Mouse (Mus musculus) small intestine, adult 2 months (tissue): ENCODE results near the gene G3bp1. TPM values are rescaled to one million over a fixed set of nuclear protein-coding genes. Genes with fewer than 3 reads are reported as not detected.
A peak's percentile ranks its signal among the peaks of the same experiment; 100 is the strongest.

Experiments used
- H3K27ac ChIP-seq: fragments of 200-500 bp; 2 replicates; pipeline ENCODE4 v1.5.1; 2012; ENCODE audit warnings: low read depth, low read length, control low read depth, inconsistent platforms; ENCODE audit not compliant: insufficient read depth
- H3K27me3 ChIP-seq: fragments of 200-500 bp; 2 replicates; pipeline ENCODE4 v1.6.1; 2012; ENCODE audit warnings: mild to moderate bottlenecking, moderate library complexity, low read length, inconsistent platforms; ENCODE audit not compliant: control insufficient read depth, insufficient read depth
- H3K36me3 ChIP-seq: fragments of 200-500 bp; 2 replicates; pipeline ENCODE4 v1.6.1; 2012; ENCODE audit warnings: mild to moderate bottlenecking, low read length, control low read depth, inconsistent platforms; ENCODE audit not compliant: control insufficient read depth, insufficient read depth
- H3K4me1 ChIP-seq: fragments of 200-500 bp; 2 replicates; pipeline ENCODE4 v1.6.1; 2012; ENCODE audit warnings: low read length, inconsistent platforms, mixed read lengths; ENCODE audit not compliant: control insufficient read depth, insufficient read depth, insufficient read length
- H3K4me3 ChIP-seq: fragments of 200-500 bp; 2 replicates; pipeline ENCODE4 v1.5.1; 2012; ENCODE audit warnings: low read depth, mild to moderate bottlenecking, control low read depth, inconsistent platforms, low read length, moderate library complexity
- CTCF ChIP-seq: fragments of 200-500 bp; IDR thresholded peaks from 2 replicates; pipeline ENCODE4 v1.5.1; 2012; ENCODE audit warnings: low read depth, mild to moderate bottlenecking, control low read depth, inconsistent platforms, low read length, moderate library complexity, mixed read lengths; ENCODE audit not compliant: insufficient replicate concordance, insufficient read length; ENCODE audit errors: extremely low read depth
- POLR2A ChIP-seq: fragments of 200-500 bp; IDR thresholded peaks from 2 replicates; pipeline ENCODE4 v1.6.1; 2012; ENCODE audit warnings: low read depth, mild to moderate bottlenecking, control low read depth, inconsistent platforms, low read length, moderate library complexity
- WGBS: fragments of 180-500 bp; shearing (Covaris S2); methylation state at CpG from one replicate; pipeline ENCODE4 v1.1.7; 2018; 5-methylcytosine and 5-hydroxymethylcytosine counted together
- polyA plus RNA-seq: library from polyadenylated mRNA; depleted of rRNA; stranded (reverse); fragments of >200 nt; gene quantifications from 2 replicates; pipeline ENCODE4 v1.2.3, GENCODE M21; 2012

G3bp1 gene
- polyA plus RNA-seq, 1 experiment: 10.4 TPM

DNA sequence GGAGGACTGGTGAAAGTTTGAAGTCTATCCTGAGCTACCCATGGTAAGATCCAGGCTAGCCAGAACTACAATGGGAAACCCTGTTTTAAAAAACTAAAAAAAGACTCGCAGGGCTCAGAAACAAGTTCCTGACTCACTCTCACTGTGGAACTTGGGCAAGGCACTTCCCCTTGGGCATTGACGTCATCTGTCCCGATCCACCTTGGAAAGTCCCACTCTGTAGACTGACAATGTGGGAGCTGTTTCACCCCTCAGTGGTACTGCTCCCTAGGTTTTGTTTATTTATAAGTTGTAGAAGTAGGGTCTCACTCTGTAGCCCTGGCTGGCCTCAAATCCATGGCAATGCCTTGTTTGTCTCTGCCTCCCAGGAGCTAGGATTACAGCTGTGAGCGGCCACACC lies 15.8 kb upstream of the G3bp1 start:
- Histone ChIP-seq H3K4me3 (no peak overlapping the region), H3K27me3 (no peaks in the 10 kb centered on the region), H3K36me3 (peaks cover 28% of the 10 kb centered on the region), H3K27ac (peak overlapping the region; percentile 31; the same call in 1 of the 2 replicates), H3K4me1 (peaks cover 6% of the 10 kb centered on the region)
- WGBS: 86% methylated on average over 4 of the region's 4 CpGs
- TF ChIP-seq CTCF (no peak), POLR2A (no peak)

DNA sequence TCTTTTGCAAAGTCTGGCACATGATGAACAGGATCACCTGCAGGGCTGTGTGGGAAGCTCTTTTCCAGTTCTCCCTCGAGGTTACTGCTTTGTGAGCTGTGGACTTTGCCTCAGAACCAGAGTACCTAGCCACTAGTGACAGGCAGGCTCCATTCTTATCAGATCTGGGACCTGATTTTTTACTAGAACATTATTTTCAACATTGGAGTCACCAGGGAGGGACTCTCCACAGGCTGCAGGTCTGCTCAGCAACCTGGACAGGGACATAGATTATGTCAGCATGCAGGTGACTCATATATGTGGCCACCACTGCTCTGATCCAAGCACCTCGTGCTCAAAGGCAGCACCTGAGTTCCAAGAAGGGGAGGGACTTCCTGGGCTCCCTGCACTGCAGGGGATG lies 14.3 kb upstream of the G3bp1 start:
- 18% methylated on average over 2 of the region's 2 CpGs for WGBS
- TF ChIP-seq POLR2A (no peak), CTCF (no peak)
- Histone ChIP-seq H3K36me3 (peaks cover 15% of the 10 kb centered on the region), H3K27me3 (no peaks in the 10 kb centered on the region), H3K4me3 (no peak overlapping the region), H3K27ac (no peak overlapping the region), H3K4me1 (peaks cover 6% of the 10 kb centered on the region)

DNA sequence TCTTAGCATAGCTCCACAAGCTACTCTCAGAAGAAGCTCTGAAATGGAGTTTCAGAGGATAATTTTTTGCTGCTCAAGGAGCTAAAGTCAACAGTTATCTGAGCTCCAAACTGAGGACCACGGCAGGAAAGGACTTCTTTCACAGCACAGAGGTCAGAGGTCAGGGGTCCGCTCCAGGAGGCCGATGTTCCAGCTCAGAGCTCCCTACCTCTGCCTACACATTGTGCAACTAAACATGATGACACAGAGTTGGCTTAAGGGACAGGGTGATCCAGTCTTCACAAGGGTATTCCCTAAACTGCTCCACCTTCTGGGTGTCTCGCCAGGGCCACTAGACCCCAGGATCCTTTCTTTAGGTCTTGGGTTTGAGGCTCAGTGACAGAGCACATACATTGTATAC lies 11.0 kb upstream of the G3bp1 start:
- no peak overlapping the region for H3K27ac ChIP-seq
- H3K36me3 ChIP-seq: peaks cover 3% of the 10 kb centered on the region; the same call in 1 of the 2 replicates
- WGBS: 65% methylated on average over 4 of the region's 4 CpGs
- no peaks in the 10 kb centered on the region for H3K27me3 ChIP-seq
- no peak overlapping the region for H3K4me3 ChIP-seq
- H3K4me1 ChIP-seq: peaks cover 11% of the 10 kb centered on the region
- TF ChIP-seq CTCF: no peak
- no peak for TF ChIP-seq POLR2A

DNA sequence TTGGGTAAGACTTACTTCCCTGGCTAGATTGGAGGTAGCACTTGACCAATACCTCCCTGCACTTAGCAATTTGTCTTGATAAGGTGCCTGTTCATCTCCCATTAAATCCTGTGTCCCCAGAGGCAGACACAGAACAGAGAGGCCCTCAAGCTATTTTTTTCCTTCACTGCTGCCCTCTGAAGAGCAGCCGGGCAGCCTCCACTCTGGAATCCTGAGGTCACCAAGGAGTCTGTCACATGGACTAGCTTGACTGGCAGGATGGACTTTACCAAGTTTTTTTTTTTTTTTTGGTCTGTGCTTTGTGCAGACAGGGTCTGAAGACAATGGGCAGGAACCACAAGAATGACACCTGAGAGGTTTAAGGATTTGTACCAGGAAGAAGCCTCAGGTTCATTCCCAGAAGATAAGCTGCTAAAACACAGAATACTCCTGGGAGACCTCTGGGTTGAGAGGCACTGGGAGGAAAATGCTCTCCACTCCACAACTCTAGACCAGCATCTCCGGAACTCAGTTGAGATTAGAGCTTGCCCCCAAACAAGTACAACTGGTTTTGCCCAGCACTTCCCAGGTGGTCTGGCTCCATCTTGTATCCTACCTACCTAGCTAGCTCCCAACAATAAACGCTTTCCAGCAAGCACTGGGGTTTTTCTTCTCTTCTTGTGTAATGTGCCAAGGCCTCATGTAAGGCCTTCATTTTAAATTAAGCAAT lies 9.5 kb upstream of the G3bp1 start:
- peaks cover 13% of the 10 kb centered on the region; the same call in 1 of the 2 replicates for H3K4me1 ChIP-seq
- H3K27me3 ChIP-seq: no peaks in the 10 kb centered on the region
- no peak for TF ChIP-seq POLR2A
- no peak for TF ChIP-seq CTCF
- H3K4me3 ChIP-seq: peak overlapping the region; percentile 83
- 19% methylated on average over 3 of the region's 3 CpGs for WGBS
- H3K36me3 ChIP-seq: no peaks in the 10 kb centered on the region
- H3K27ac ChIP-seq: no peak overlapping the region

DNA sequence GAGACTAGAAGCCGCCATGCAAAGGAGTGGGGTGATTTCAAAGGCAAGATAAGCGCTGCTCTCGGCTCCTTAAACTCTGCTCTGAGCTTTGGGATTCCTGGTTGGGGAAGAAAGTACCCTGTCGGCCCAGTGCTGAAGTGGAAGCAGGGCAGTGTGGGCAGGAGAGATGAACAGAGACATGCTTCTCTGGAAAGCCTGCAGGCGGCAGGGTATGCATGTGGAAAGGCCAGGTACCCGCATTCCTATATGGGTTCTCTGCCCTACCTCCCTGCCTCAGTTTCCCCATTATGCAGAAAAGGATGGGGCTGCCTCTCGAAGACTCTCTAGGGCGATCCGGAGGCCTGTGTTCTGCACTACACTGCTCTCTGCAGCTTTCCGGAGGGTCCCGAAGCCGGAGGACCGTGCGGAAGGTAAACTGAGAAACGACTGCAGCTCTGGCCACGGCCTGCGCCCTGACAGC lies 8.9 kb upstream of the G3bp1 start:
- Histone ChIP-seq H3K4me1 (peaks cover 11% of the 10 kb centered on the region; the same call in 1 of the 2 replicates), H3K36me3 (no peaks in the 10 kb centered on the region), H3K4me3 (peak overlapping the region; percentile 83), H3K27ac (peak overlapping the region; percentile 60), H3K27me3 (no peaks in the 10 kb centered on the region)
- under 1% methylated on average over 17 of the region's 17 CpGs for WGBS
- peak; percentile 56; the same call in 1 of the 2 replicates for TF ChIP-seq CTCF
- no peak for TF ChIP-seq POLR2A

DNA sequence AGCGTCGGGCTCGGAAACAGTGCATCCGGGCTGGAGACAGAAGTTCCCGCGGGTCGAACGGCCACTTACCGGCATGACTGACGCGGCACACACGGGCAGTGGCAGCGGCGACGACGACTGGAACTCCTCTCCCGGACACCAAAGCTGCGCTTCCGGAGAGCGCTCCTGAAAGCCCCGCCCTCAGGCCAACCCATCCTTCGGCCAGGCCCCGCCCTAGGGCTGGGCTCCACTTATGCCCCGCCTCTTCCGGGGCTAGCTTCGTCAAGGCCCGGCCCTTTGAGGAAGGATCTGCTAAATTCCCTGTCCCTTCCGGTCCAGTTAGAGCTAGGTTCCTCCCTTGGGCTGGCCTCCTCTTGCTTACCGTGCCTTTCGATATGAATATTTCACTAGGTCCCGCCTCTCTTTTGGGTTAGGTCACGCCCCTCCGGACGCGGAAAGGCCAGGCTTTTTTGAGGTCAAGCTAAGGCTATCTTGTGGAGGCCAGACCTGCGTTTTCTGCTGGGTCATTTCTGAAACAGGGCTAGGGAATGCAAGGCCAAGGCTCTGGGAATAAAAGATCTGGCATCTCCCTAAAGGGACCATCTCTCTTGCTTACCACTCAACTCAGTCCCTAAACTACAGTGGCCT lies 8.4 kb upstream of the G3bp1 start, which contains the start of gene Atox1:
Gene Atox1 (minus strand): TSS at position 221 of the 627 bp plus-strand sequence.
- Histone ChIP-seq H3K27me3 (no peaks in the 10 kb centered on the region), H3K4me1 (peaks cover 10% of the 10 kb centered on the region; the same call in 1 of the 2 replicates), H3K4me3 (peak within 1 kb of the TSS; percentile 83), H3K36me3 (no peaks in the 10 kb centered on the region), H3K27ac (peak within 1 kb of the TSS; percentile 81)
- TF ChIP-seq CTCF: no peak
- TF ChIP-seq POLR2A: peak; percentile 90
- WGBS: under 1% methylated on average over 36 of the region's 36 CpGs

DNA sequence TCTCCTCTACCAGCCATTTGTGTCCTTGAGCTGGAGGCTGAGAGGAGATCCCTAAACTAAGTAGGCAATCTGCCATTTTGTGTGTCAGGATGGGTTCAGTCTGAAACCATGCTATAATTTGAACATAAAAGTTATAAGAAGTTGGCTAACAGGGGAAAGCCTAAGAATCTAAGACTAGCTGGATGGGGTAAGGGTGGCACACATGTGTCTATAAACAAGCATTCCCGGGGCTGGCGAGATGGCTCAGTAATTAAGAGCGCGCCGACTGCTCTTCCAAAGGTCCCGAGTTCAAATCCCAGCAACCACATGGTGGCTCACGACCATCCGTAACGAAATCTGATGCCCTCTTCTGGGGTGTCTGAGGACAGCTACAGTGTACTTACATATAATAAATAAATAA lies 7.3 kb upstream of the G3bp1 start:
- Histone ChIP-seq H3K27me3 (no peaks in the 10 kb centered on the region), H3K36me3 (no peaks in the 10 kb centered on the region), H3K27ac (no peak overlapping the region), H3K4me1 (peaks cover 9% of the 10 kb centered on the region; the same call in 1 of the 2 replicates), H3K4me3 (no peak overlapping the region)
- TF ChIP-seq CTCF: no peak
- no peak for TF ChIP-seq POLR2A
- WGBS: 93% methylated on average over 9 of the region's 9 CpGs
